Mouse (Mus musculus): ENCODE results near the gene Rbm25.

DNA sequence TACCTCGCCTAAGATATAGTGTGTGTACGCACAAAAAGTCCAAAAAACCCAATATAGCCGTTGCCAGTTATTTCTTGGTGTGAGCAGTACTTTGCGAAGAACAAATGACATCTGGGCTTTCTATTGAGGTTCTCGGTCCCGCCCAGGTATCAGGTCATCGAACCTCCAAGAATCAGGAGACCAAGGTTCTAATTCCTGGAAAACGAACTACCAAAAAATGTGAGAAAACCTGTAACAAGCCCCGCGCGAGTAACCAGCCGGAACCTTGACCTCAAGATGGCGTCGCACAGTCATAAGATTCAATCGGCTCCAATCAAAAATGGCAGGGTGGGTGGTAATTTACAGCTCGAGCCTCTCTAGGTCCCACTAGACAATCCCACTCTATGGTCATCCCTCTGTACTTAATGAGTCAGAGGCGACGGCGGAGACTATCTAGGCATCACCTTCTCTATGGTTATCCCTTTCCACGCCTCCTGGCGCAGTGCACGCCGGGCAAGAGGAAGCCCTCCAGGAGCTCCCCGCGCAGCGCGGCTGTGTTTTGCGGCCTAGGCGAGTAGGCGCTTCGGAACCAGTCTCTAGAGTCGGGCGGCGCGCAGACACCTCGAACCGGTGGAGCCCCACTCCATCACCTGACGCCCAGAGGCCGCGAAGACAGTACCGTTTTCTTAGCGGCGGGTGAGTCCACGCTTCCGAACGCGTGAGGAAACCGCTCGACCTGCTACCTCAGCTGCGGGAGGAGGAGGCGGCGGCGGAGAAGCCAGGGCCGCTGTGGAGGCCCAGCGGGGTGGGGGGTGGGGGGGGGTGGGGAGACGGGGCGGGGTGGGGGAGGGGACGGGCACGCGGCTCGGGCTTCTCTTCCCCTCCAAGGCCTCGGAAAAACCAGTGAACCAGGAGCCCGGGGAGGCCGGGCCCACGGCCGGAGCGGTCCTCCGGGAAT lies 975 bp downstream of the Rbm25 start:
- TF ChIP-seq POLR2A (IDR thresholded peaks at IDR 0.05; ENCODE audit: control insufficient read depth, low read depth, low read length) (peak; percentile 98), CTCF (IDR thresholded peaks at IDR 0.05; ENCODE audit: control insufficient read depth, insufficient read depth, insufficient replicate concordance, low read depth, low read length) (no peak)

Measured in testis, adult 2 months (tissue).